Mouse (Mus musculus): ENCODE measurements around the gene Stmnd1.

The Stmnd1 gene

DNA sequence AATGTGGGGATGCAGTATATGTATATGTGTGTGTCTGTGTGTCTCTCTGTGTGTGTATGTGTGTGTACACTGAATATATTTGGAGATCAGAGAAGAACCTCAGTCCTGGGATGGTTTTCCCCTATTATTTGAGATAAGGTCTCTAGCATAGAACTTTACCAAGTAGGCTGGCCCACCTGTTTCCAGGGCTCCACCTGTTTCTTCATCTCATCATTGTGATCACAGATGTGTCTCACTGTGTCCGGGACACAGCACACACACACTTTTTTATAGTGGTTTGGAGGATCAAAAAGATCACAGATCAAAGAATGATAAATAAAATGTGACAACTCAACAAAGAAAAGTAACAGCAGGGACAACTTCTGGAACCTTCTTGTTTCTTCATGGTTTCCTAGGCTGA, 17.0 kb downstream of the Stmnd1 start:
- DNase-seq (ENCODE audit: low spot score in 2 of 2), result no peak

DNA sequence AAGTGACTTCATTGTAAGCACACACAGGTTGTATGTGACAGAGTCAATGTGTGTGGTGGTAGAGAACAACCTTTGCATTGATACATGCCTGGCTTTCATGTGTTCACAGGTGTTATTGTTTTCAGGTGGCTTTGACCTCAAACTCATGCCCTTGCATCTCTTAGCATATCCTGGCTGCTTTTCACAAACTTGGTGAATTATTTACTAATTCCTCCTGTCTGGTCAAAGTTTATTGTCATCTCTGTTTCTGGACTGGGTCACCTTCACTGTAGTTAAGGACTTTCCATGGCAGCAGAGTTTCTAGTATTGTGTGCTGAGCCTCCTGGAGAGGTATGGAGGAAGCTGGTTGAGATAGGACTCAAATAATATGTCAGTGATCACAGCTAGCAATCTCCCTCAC, 20.8 kb downstream of the Stmnd1 start:
- DNase-seq (ENCODE audit: low spot score in 2 of 2), result no peak

DNA sequence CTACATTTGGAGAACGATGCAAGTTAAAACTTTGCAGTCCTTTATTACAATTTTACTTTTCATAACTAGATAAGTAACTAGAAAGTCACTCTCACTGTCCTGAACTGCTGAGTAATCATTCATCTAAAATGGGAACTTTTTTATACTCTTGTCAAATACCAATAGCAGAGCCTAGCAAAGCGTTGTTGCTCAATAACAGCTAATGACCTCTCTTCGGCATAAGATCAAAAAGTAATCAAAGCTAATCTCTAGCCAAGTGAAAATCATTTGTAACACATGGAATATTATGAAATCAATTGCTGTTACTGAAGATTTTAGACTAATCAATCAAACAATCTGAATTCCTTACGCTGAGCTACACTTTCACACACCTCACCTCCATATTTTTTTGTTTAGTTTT, 24.2 kb downstream of the Stmnd1 start:
- no peak for DNase-seq (ENCODE audit: low spot score in 2 of 2)

DNA sequence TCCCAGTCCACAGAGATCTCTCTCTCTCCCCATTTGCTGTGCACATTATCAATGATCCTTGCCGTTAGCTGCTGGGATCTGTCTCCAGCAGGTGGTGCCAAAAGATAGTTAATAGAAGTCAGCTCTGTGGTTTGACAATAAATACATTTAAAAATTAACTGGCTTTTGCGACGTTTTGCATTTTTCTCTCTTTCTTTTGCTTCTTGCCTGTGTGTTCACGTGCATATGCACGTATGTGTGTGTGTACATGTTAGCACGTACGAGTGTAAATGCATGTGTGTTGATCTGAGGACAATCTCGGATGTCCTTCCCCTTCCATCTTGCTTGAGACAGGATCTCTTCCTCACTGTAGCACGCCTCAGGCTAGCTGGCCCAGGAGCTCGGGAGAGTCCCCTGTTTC, 37.3 kb downstream of the Stmnd1 start:
- DNase-seq (ENCODE audit: low spot score in 2 of 2), result peak; percentile 48 to 77

DNA sequence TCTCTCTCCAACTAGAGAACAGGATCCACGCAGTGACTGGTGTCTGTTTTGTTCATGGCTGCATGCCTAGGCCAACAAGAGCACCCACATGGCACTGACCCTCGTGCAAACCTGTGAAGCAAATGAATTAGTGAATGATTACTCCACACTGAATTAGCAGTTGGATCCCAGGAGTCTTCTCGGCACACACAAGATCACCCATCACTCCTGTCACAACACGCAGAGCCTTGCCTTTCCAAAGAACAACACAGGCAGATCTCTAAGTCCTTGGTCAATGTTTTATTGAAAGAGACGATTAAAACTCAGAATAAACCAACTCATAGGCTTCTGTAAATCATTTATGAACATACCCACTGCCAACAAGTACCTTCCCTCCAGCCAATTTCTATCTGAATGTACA, 39.7 kb downstream of the Stmnd1 start:
- DNase-seq (ENCODE audit: low spot score in 2 of 2), result no peak

DNA sequence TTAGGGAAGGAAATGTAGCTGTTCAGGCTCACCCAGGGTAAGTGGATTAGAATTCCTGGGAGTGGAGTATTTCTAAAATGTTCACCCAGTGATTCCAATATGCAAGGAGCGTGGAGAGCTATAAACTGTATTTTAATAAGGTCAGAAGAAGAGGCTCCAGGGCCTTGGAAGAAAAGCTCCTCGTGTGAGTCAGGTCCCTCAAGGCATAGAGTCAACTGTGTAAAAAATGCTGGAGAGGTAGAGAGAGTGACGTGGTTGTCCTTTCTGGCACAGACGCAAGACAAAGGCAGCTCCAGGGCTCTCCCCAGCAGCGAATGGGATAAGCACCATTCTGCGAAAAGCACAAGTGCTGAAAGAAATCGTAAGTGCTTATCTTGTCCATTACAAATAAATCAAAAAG, 41.6 kb downstream of the Stmnd1 start:
- no peak for DNase-seq (ENCODE audit: low spot score in 2 of 2)

DNA sequence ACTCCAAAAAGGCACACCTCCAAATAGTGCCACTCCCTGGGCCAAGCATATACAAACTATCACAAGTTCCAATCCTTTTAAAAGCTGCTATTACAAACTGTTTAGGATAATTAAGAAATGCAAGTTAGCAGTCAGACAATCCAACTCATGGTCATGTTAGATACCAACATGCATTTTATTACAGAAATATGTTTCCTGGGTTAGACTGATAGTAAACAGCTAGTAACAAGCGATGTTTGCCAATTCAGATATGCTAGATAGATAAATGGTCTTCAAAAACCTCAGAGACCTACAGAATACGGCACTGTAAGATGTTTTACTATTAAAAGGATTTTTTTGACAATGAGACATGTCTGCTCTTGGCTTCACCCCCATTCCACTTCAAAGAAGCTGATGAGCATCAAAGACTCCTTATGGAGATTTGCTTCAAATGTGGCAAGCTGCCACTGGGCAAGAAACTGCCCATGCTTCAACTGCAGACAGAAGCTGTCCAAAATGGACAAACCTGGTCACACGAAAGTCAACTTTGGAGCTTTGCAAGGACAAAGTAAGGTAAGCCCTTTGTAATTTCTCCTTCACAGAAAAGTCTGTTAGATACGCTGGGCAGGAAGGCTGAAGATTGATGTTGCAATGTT, 52.9 kb downstream of the Stmnd1 start:
- no peak for DNase-seq (ENCODE audit: low spot score in 2 of 2)

DNA sequence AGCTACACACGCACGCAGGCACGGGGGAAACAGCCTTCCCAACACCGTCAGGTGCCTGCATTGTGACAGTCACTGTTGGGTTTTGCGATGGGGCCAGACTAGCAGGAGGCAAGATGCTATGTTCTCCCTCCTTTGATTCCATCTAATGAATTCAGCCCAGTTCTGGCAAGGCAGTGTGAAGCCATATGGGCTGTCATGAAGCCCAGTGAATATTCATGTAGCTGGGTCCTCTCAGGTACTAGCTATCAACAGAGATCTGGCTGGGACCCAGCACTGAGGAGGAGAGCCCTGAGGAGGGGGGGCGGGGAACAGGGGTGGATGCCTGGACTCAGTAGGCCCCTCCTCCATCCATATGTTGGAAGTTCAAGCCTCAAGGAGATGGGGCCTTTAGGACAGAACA, 61.5 kb downstream of the Stmnd1 start:
- DNase-seq (ENCODE audit: low spot score in 2 of 2), result no peak

DNA sequence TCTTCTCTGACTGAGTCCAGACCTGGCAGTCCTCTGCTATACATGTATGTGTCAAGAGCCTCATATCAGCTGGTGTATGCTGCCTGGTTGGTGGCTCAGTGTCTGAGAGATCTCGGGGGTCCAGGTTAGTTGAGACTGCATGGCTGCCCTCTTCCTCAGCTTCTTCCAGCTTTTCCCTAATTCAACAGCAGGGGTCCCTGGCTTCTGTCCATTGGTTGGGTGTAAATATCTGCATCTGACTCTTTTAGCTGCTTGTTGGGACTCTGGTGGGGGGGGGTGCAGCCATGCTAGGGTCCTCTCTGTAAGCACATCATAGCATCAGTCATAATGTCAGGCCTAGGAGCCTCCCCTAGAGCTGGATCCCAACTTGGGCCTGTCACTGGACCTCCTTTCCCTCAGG, 62.8 kb downstream of the Stmnd1 start:
- peak in 1 of 2 experiments; percentile 3 for DNase-seq (ENCODE audit: low spot score in 2 of 2)

DNA sequence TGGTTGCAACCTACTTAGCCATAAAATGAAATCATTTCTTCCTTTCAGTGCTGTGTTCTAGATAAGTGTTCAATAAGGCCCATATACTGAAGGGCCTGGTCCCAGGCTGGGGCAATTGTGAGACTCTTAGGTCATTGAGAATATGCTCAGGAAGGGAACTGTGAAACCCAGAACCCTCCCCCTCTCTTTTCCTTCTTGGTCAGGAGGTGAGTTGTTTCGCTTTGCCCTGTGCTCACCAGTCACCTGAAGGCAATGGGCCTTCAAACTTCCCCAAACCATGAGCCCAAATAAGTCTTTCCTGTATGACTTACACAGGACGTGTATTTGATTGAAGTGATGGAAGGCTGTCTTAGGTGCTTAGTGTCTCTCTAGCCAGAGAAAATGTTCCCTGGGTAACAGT, 64.3 kb downstream of the Stmnd1 start:
- DNase-seq (ENCODE audit: low spot score in 2 of 2), result peak in 1 of 2 experiments; percentile 12

DNA sequence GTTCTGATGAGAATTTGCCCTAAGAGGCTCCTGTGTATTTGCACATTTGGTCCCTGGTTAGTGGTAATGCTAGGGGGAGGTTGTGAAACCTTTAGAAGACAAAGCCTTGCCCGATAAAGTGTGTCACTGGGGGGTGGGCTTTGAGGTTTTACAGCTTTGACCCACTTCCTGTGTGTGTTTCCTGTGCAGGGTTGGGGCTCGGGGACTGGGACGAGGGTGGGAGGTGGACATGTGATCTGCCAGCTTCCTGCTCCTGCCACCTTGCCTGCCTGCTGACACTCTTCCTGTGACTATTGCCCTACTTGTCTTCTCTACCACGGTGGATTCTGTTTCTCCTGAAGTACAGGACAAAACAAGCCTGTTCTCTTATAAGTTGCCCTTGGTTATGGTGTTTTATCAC, 66.4 kb downstream of the Stmnd1 start:
- DNase-seq (ENCODE audit: low spot score in 2 of 2), result peak; percentile 89 to 94

DNA sequence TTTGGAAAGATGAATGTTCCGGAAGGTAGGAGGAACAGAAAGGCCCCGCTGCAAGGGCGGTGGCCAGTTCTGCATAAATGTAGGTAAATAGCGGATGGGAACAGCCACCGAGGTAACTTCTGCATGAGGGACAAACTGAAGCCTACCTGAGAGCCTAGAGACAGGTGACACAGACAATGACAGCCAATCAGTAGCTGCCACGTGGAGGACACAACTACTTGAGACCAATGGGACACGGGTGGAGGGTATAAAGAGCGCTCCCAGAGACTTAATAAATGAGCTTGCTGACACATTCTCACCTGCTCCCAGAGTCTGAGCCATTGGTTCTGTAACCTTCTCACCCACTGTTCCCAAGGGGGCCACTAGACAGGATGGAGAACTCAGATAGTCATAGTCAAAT, 67.1 kb downstream of the Stmnd1 start:
- peak in 1 of 2 experiments; percentile 23 for DNase-seq (ENCODE audit: low spot score in 2 of 2)

DNA sequence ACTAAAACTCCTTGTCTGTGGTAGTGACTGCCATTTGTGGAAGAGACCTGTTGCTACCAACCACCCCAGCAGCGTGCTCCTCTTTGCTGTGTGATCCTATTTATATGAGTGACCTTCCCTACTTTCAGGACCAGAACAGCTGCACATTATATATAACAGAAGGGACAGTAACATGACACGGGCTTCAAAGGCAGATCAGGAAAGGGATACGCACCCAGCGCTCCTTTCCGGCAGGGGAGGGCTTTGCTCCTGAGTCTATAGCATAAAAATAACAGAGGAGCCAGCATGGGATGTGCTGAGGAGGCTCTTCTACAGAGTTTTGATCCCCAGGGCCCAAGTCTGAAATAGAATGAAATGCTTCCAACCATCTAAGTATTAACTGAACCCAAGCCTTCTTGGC, 67.9 kb downstream of the Stmnd1 start:
- no peak for DNase-seq (ENCODE audit: low spot score in 2 of 2)

DNA sequence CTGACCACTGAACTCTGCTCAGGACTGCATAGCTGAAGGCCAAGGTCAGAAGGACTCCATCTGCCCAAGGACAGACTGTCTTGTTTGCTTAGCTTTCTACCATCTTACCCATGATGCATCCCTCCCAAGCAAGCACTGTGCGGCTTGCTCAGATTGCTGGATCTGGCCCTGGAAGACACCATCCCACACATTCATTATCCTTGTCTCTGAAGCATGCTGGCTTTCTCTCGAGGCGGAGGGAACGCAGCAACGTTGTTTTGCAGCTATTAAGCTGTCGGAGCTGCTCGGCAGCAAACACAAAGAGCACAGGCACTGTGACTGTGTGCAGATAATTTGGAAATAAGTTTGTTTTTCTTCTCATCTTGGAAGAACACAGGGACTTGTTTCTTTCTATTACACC, 69.7 kb downstream of the Stmnd1 start:
- DNase-seq (ENCODE audit: low spot score in 2 of 2), result no peak

DNA sequence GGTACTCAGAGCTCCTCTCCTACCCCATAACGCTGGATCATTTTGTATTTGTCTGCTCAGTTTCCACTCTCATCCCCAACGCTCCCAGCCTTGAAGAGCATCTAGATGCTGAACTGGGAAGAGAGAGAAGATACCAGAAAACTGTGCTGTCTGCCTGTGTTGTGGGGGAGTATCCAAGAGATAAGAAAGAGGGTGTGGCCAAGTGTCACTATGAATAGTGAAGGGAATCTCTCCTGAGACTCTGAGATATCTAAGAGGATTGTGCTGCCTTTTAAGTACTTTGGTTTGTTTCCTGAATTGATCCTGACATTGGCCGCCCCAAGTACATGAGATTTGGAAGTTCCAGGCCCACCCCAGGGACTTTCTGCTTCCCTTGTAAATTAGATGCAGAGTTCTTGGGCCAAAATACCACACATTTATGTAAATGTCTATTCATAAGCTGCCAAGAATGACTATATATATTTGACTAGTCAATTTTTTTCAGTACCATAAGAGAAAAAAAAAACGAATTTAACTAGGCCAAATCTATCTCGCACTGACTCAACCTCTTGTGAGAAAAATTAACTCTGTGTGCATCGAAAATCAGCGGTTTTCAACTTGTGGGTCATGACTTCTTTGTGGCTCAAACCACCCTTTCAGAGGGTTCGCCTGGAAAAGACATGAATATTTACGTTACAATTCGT, 73.5 kb downstream of the Stmnd1 start:
- DNase-seq (ENCODE audit: low spot score in 2 of 2), result no peak

DNA sequence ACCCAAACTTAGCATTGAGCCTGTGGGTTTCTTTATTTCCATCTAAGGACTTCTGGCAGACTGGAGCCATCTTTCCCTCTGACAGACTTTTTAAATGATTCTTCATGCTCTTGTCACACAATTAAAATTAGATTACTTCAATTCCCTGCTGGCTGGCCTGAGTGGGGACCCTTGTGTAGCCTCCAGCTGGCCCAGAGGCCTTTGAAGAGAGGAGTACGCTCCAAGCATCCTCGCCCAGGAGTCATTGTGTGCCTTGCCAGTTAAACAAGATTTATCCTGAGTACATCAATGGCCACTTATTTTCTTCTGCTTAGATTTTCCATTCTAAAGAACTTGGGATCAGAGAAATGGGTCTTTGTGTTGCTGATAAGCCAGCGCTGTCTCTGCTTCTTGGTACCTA, 76.1 kb downstream of the Stmnd1 start:
- no peak for DNase-seq (ENCODE audit: low spot score in 2 of 2)
